ENCODE assay signal across 28 mouse cellular contexts in the genomic region with DNA sequence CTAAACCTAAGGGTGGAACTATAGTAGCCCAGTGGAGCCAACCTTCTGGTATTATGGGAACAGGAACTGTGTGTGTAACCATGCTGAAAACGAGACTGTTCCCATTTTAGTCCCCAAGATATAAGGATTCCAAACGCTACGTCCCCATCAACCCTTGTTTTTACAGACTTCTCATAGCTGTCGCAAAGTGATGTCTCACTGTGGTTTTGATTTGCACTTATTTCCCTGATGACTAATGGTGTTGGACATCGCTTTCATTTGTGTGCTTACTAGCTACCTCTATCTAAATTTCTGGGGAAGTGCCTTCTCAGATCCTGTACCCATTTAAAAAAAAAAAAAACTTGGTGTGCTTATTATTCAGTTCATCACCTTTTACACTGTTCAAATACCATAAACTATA. TPM values are rescaled to one million over a fixed set of nuclear protein-coding genes. Genes with fewer than 3 reads are reported as not detected.
DNase-seq lines count a peak whose midpoint lies in the region; ATAC-seq and TF ChIP-seq lines count a peak whose summit lies in the region.
"Had no signal": no experiment of that assay in that cellular context is flagged by ENCODE, and none has a peak within 500 bp of the region (broad histone marks: within the 10 kb centered on the region; RNA-seq: fewer than 3 reads in every experiment).

No protein-coding gene starts in this region.

- no peak overlapping the region for H3ac ChIP-seq in myocyte (ENCODE audit: control insufficient read depth, insufficient read length)

- peaks cover 27% of the 10 kb centered on the region for H3K4me1 ChIP-seq in megakaryocyte, embryonic 14.5 days
- no peaks in the 10 kb centered on the region for H3K4me1 ChIP-seq in midbrain, embryonic 14.5 days (ENCODE audit: control insufficient read depth, insufficient read depth, low read length)
- H3K4me1 ChIP-seq: embryonic facial prominence, embryonic 12.5 days; heart, embryonic 15.5 days; hindbrain, embryonic 12.5 days; hindbrain, embryonic 15.5 days had no signal

- H3K27ac ChIP-seq in midbrain, embryonic 14.5 days (replicated peaks; ENCODE audit: low read depth, low read length): no peak overlapping the region
- H3K27ac ChIP-seq: embryonic facial prominence, embryonic 12.5 days; embryonic facial prominence, embryonic 15.5 days; gastrocnemius, adult 2 months; heart, embryonic 15.5 days; hindbrain, embryonic 12.5 days; hindbrain, embryonic 15.5 days had no signal

- TF ChIP-seq POLR2A in myocyte (IDR thresholded peaks at IDR 0.05; ENCODE audit: insufficient read length, low read depth): no peak

- H3K9me3 ChIP-seq in megakaryocyte, embryonic 14.5 days: peaks cover 21% of the 10 kb centered on the region
- H3K9me3 ChIP-seq in midbrain, embryonic 14.5 days (ENCODE audit: control insufficient read depth, low read length): no peaks in the 10 kb centered on the region
- H3K9me3 ChIP-seq: embryonic facial prominence, embryonic 12.5 days; embryonic facial prominence, embryonic 15.5 days; heart, embryonic 12.5 days; heart, embryonic 15.5 days; hindbrain, embryonic 12.5 days; hindbrain, embryonic 15.5 days had no signal

- WGBS in midbrain, embryonic 14.5 days: 84% methylated on average over 5 of the region's 5 CpGs

- DNase-seq in 416B (ENCODE audit: low read depth) (peak; percentile 89), adipocyte (ENCODE audit: low spot score) (no peak)
- no peak for DNase-seq in kidney, adult 9 months
- no peak for DNase-seq in spleen, postnatal 36 days (ENCODE audit: low spot score in 2 of 2)
- no peak for DNase-seq in midbrain, embryonic 14.5 days
- DNase-seq: adrenal gland, adult 8-10 months; adrenal gland, postnatal 25 days; cerebellum, adult 18-20 months; cerebellum, adult 9-10 months; cerebellum, postnatal 14 days; forebrain, postnatal 0 days; gastrocnemius, adult 2 months; gastrocnemius, postnatal 14 days; heart, adult 18-20 months; heart, postnatal 10 days; heart, postnatal 4 days had no signal

- peaks cover 34% of the 10 kb centered on the region for H3K27me3 ChIP-seq in megakaryocyte, embryonic 14.5 days (replicated peaks)
- no peaks in the 10 kb centered on the region for H3K27me3 ChIP-seq in myocyte (ENCODE audit: control insufficient read depth, insufficient read depth, insufficient read length)
- peaks cover 30% of the 10 kb centered on the region for H3K27me3 ChIP-seq in midbrain, embryonic 14.5 days (ENCODE audit: control insufficient read depth, insufficient read depth, low read length)

- H3K9ac ChIP-seq in midbrain, embryonic 14.5 days (replicated peaks; ENCODE audit: low read length): no peak overlapping the region
- H3K9ac ChIP-seq: embryonic facial prominence, embryonic 12.5 days; embryonic facial prominence, embryonic 15.5 days; forebrain, postnatal 0 days; heart, embryonic 12.5 days; heart, embryonic 15.5 days; hindbrain, embryonic 12.5 days; hindbrain, embryonic 15.5 days had no signal

- peak overlapping the region; percentile 77 for H3K4me3 ChIP-seq in megakaryocyte, embryonic 14.5 days (replicated peaks)
- H3K4me3 ChIP-seq in myocyte: no peak overlapping the region
- no peak overlapping the region for H3K4me3 ChIP-seq in midbrain, embryonic 14.5 days (replicated peaks; ENCODE audit: low read depth, low read length)
- H3K4me3 ChIP-seq: embryonic facial prominence, embryonic 12.5 days; embryonic facial prominence, embryonic 15.5 days; gastrocnemius, adult 2 months; heart, embryonic 12.5 days; heart, embryonic 15.5 days; hindbrain, embryonic 12.5 days; hindbrain, embryonic 15.5 days had no signal

- peak overlapping the region; percentile 33 for H3K4me2 ChIP-seq in myocyte (ENCODE audit: low read depth)
- no peak overlapping the region for H3K4me2 ChIP-seq in midbrain, embryonic 14.5 days (ENCODE audit: low read length)
- H3K4me2 ChIP-seq: embryonic facial prominence, embryonic 12.5 days; embryonic facial prominence, embryonic 15.5 days; heart, embryonic 12.5 days; heart, embryonic 15.5 days; hindbrain, embryonic 12.5 days; hindbrain, embryonic 15.5 days had no signal

- no peaks in the 10 kb centered on the region for H3K79me2 ChIP-seq in myocyte (ENCODE audit: control insufficient read depth, insufficient read depth)

- peak; percentile 64 for ATAC-seq in granulocyte monocyte progenitor cell, adult 5-6 weeks (replicated peaks; ENCODE audit: poor library complexity, severe bottlenecking)
- no peak for ATAC-seq in midbrain, embryonic 14.5 days (ENCODE audit: low FRiP score, low TSS enrichment)
- ATAC-seq: CD4-positive, CD25-positive, alpha-beta regulatory T cell, adult 4 months; forebrain, embryonic 14.5 days; forebrain, postnatal 0 days had no signal

- peaks cover 5% of the 10 kb centered on the region for H3K36me3 ChIP-seq in megakaryocyte, embryonic 14.5 days (replicated peaks; ENCODE audit: low read length)
- H3K36me3 ChIP-seq in myocyte (ENCODE audit: control insufficient read depth, insufficient read depth): no peaks in the 10 kb centered on the region
- no peaks in the 10 kb centered on the region for H3K36me3 ChIP-seq in midbrain, embryonic 14.5 days (ENCODE audit: control insufficient read depth, insufficient read depth, low read length)
- H3K36me3 ChIP-seq: embryonic facial prominence, embryonic 12.5 days; embryonic facial prominence, embryonic 15.5 days; hindbrain, embryonic 12.5 days; hindbrain, embryonic 15.5 days had no signal

TF ChIP-seq in myocyte, 11 proteins besides CTCF, POLR2A, EP300 and RAD21:
- TF ChIP-seq CEBPB (IDR thresholded peaks at IDR 0.05; ENCODE audit: insufficient read depth, poor library complexity, severe bottlenecking) (no peak), POLR2AphosphoS2 (IDR thresholded peaks at IDR 0.05; ENCODE audit: insufficient read length, low read depth) (no peak), TCF3 (IDR thresholded peaks at IDR 0.05; ENCODE audit: insufficient read length, low read depth) (no peak), MAX (IDR thresholded peaks at IDR 0.05; ENCODE audit: low read depth) (no peak), USF1 (IDR thresholded peaks at IDR 0.05; ENCODE audit: low read depth) (no peak), SRF (IDR thresholded peaks at IDR 0.05; ENCODE audit: control insufficient read depth, insufficient read length, low read depth) (no peak), MYOG (IDR thresholded peaks at IDR 0.05; ENCODE audit: control insufficient read depth in 1 of 3, insufficient read depth in 1 of 3, insufficient read length in 2 of 3, low read depth in 2 of 3) (no peak), E2F4 (IDR thresholded peaks at IDR 0.05; ENCODE audit: insufficient read depth) (no peak), REST (IDR thresholded peaks at IDR 0.05; ENCODE audit: insufficient read depth, insufficient read length) (no peak), MYOD1 (IDR thresholded peaks at IDR 0.05; ENCODE audit: control insufficient read depth in 1 of 3, insufficient read length in 2 of 3, low read depth in 2 of 3) (no peak), TCF12 (IDR thresholded peaks at IDR 0.05; ENCODE audit: insufficient read depth, poor library complexity, severe bottlenecking) (no peak)

RNA-seq across cellular contexts. Expression of a gene that starts 6.0 kb away (rescaled TPM):
- 73.9 and 90.8 TPM in 2 replicates for total RNA-seq in granulocyte monocyte progenitor cell, adult 5-6 weeks (2014; fragmentation: Nextera tagmentation)
- total RNA-seq in granulocyte monocyte progenitor cell, adult 5-6 weeks (2017): 18.9 and 22.1 TPM in 2 replicates
- polyA plus RNA-seq in megakaryocyte, embryonic 14.5 days (2012; ENCODE audit: insufficient read depth, low replicate concordance): 42.5 and 99.2 TPM in 2 replicates
- polyA plus RNA-seq in myocyte (2012; fragmentation: generic; extraction: Trizol): 0.44 TPM
- 1.4 and 4.2 TPM in 2 replicates for polyA plus RNA-seq in midbrain, embryonic 14.5 days (2014; fragmentation: Nextera tagmentation; extraction: Ambion mirVana)
- total RNA-seq: MEL had no signal

RNA-seq across cellular contexts. Expression of a gene that starts 52.4 kb away (rescaled TPM):
- total RNA-seq in granulocyte monocyte progenitor cell, adult 5-6 weeks (2014; fragmentation: Nextera tagmentation): 35.6 and 53.8 TPM in 2 replicates
- total RNA-seq in granulocyte monocyte progenitor cell, adult 5-6 weeks (2017): 155 and 184 TPM in 2 replicates
- 1.2 and 1.7 TPM in 2 replicates for polyA plus RNA-seq in megakaryocyte, embryonic 14.5 days (2012; ENCODE audit: insufficient read depth, low replicate concordance)
- polyA plus RNA-seq in myocyte (2012; fragmentation: generic; extraction: Trizol): 4.1 TPM
- 7.4 and 16.4 TPM in 2 replicates for polyA plus RNA-seq in midbrain, embryonic 14.5 days (2014; fragmentation: Nextera tagmentation; extraction: Ambion mirVana)
